In genomic region chr8:69882833-69883600, GRCm38 (mm10) we compare ENCODE assay signal across 8 mouse cellular contexts. TPM values are rescaled to one million over a fixed set of nuclear protein-coding genes. Genes with fewer than 3 reads are reported as not detected.
DNase-seq lines count a peak whose midpoint lies in the region; ATAC-seq lines count a peak whose summit lies in the region.

No protein-coding gene starts in this region.

- H3K4me2 ChIP-seq in heart, embryonic 14.5 days (ENCODE audit: low read length) = peak overlapping the region; percentile 58; the same call in 1 of the 2 replicates
- peak overlapping the region; percentile 59 for H3K4me2 ChIP-seq in hindbrain, embryonic 14.5 days (replicated peaks)
- H3K4me2 ChIP-seq in midbrain, embryonic 14.5 days (ENCODE audit: low read length) = peak overlapping the region; percentile 53

- no peak for DNase-seq in heart, adult 9 months (ENCODE audit: low spot score in 2 of 2)
- DNase-seq in ZHBTc4 (ENCODE audit: low read depth, low spot score) = peak; percentile 58
- DNase-seq in hindbrain, embryonic 14.5 days (ENCODE audit: low spot score) = no peak
- DNase-seq in midbrain, embryonic 14.5 days = no peak
- DNase-seq in cerebellum, postnatal 25 days = no peak
- DNase-seq in yolk sac, embryonic 10.5 days (ENCODE audit: low spot score) = no peak

- peak overlapping the region in 1 of 2 experiments; percentile 40; a peak in 2 of 4 replicates for H3K4me3 ChIP-seq in heart, embryonic 14.5 days (ENCODE audit: control insufficient read depth in 1 of 2, insufficient read depth in 1 of 2, low read depth in 1 of 2, low read length in 2 of 2)
- H3K4me3 ChIP-seq in hindbrain, embryonic 14.5 days (replicated peaks; ENCODE audit: low read length) = peak overlapping the region; percentile 49
- H3K4me3 ChIP-seq in midbrain, embryonic 14.5 days (replicated peaks; ENCODE audit: low read depth, low read length) = peak overlapping the region; percentile 38

- no peak for ATAC-seq in heart, embryonic 14.5 days (ENCODE audit: insufficient number of reproducible peaks, insufficient read depth, low FRiP score, low read depth)
- no peak for ATAC-seq in hindbrain, embryonic 14.5 days (ENCODE audit: low FRiP score)
- ATAC-seq in midbrain, embryonic 14.5 days (ENCODE audit: low FRiP score, low TSS enrichment) = no peak
- ATAC-seq in cerebellum, adult (ENCODE audit: insufficient number of reproducible peaks, low FRiP score, low TSS enrichment) = no peak

- H3K9ac ChIP-seq in heart, embryonic 14.5 days (ENCODE audit: low read length) = no peak overlapping the region
- no peak overlapping the region for H3K9ac ChIP-seq in hindbrain, embryonic 14.5 days
- H3K9ac ChIP-seq in midbrain, embryonic 14.5 days (replicated peaks; ENCODE audit: low read length) = no peak overlapping the region

- no peaks in the 10 kb centered on the region for H3K36me3 ChIP-seq in heart, embryonic 14.5 days (ENCODE audit: control insufficient read depth, insufficient read depth, low read length)
- no peaks in the 10 kb centered on the region for H3K36me3 ChIP-seq in hindbrain, embryonic 14.5 days (replicated peaks; ENCODE audit: control insufficient read depth, insufficient read depth)
- no peaks in the 10 kb centered on the region for H3K36me3 ChIP-seq in midbrain, embryonic 14.5 days (ENCODE audit: control insufficient read depth, insufficient read depth, low read length)

- H3K9me3 ChIP-seq in heart, embryonic 14.5 days (ENCODE audit: control insufficient read depth, low read length) = no peaks in the 10 kb centered on the region
- no peaks in the 10 kb centered on the region for H3K9me3 ChIP-seq in hindbrain, embryonic 14.5 days (ENCODE audit: control insufficient read depth, low read length)
- H3K9me3 ChIP-seq in midbrain, embryonic 14.5 days (ENCODE audit: control insufficient read depth, low read length) = no peaks in the 10 kb centered on the region

- WGBS in heart, embryonic 14.5 days = 19% methylated on average over 52 of the region's 52 CpGs
- WGBS in hindbrain, embryonic 14.5 days = 14% methylated on average over 52 of the region's 52 CpGs
- WGBS in midbrain, embryonic 14.5 days = 14% methylated on average over 52 of the region's 52 CpGs

- H3K27ac ChIP-seq in heart, embryonic 14.5 days (replicated peaks in 1 of 2; ENCODE audit: control insufficient read depth in 1 of 2, insufficient read depth in 1 of 2, low read depth in 2 of 2, low read length in 2 of 2) = no peak overlapping the region
- no peak overlapping the region for H3K27ac ChIP-seq in hindbrain, embryonic 14.5 days
- H3K27ac ChIP-seq in midbrain, embryonic 14.5 days (replicated peaks; ENCODE audit: low read depth, low read length) = no peak overlapping the region

- peaks cover 12 to 32% of the 10 kb centered on the region in 2 experiments; a peak in 3 of 4 replicates for H3K4me1 ChIP-seq in heart, embryonic 14.5 days (ENCODE audit: control insufficient read depth in 2 of 2, insufficient read depth in 2 of 2, low read length in 2 of 2)
- peaks cover 16% of the 10 kb centered on the region; the same call in 1 of the 2 replicates for H3K4me1 ChIP-seq in hindbrain, embryonic 14.5 days (replicated peaks; ENCODE audit: control insufficient read depth, insufficient read depth, low read length)
- peaks cover 7% of the 10 kb centered on the region; the same call in 1 of the 2 replicates for H3K4me1 ChIP-seq in midbrain, embryonic 14.5 days (ENCODE audit: control insufficient read depth, insufficient read depth, low read length)

- peaks cover 91% of the 10 kb centered on the region for H3K27me3 ChIP-seq in heart, embryonic 14.5 days (ENCODE audit: control insufficient read depth, insufficient read depth, low read length)
- peaks cover 90% of the 10 kb centered on the region for H3K27me3 ChIP-seq in hindbrain, embryonic 14.5 days (ENCODE audit: control insufficient read depth, insufficient read depth, low read length)
- H3K27me3 ChIP-seq in midbrain, embryonic 14.5 days (ENCODE audit: control insufficient read depth, insufficient read depth, low read length) = peaks cover 90% of the 10 kb centered on the region

RNA-seq across cellular contexts. Expression of gene Cilp2, which starts 4.5 kb away (rescaled TPM):
- 0.30 and 0.42 TPM in 2 replicates for polyA plus RNA-seq in heart, embryonic 14.5 days (2014; fragmentation: Nextera tagmentation; extraction: Ambion mirVana)
- polyA plus RNA-seq in hindbrain, embryonic 14.5 days (2014; fragmentation: Nextera tagmentation; extraction: Ambion mirVana) = 4.1 and 4.2 TPM in 2 replicates
- polyA plus RNA-seq in midbrain, embryonic 14.5 days (2014; fragmentation: Nextera tagmentation; extraction: Ambion mirVana) = 3.1 and 4.6 TPM in 2 replicates

RNA-seq across cellular contexts. Expression of gene Tssk6, which starts 19.0 kb away (rescaled TPM):
- 1.5 and 1.8 TPM in 2 replicates for polyA plus RNA-seq in heart, embryonic 14.5 days (2014; fragmentation: Nextera tagmentation; extraction: Ambion mirVana)
- 4.6 and 4.7 TPM in 2 replicates for polyA plus RNA-seq in hindbrain, embryonic 14.5 days (2014; fragmentation: Nextera tagmentation; extraction: Ambion mirVana)
- 5.1 TPM in 2 replicates for polyA plus RNA-seq in midbrain, embryonic 14.5 days (2014; fragmentation: Nextera tagmentation; extraction: Ambion mirVana)

RNA-seq across cellular contexts. Expression of gene Ndufa13, which starts 19.3 kb away (rescaled TPM):
- 409 and 446 TPM in 2 replicates for polyA plus RNA-seq in heart, embryonic 14.5 days (2014; fragmentation: Nextera tagmentation; extraction: Ambion mirVana)
- 201 and 213 TPM in 2 replicates for polyA plus RNA-seq in hindbrain, embryonic 14.5 days (2014; fragmentation: Nextera tagmentation; extraction: Ambion mirVana)
- polyA plus RNA-seq in midbrain, embryonic 14.5 days (2014; fragmentation: Nextera tagmentation; extraction: Ambion mirVana) = 170 and 211 TPM in 2 replicates

RNA-seq across cellular contexts. Expression of gene Yjefn3, which starts 19.5 kb away (rescaled TPM):
- polyA plus RNA-seq in heart, embryonic 14.5 days (2014; fragmentation: Nextera tagmentation; extraction: Ambion mirVana) = 5.6 and 8.4 TPM in 2 replicates
- 11.0 and 12.3 TPM in 2 replicates for polyA plus RNA-seq in hindbrain, embryonic 14.5 days (2014; fragmentation: Nextera tagmentation; extraction: Ambion mirVana)
- 8.4 and 11.9 TPM in 2 replicates for polyA plus RNA-seq in midbrain, embryonic 14.5 days (2014; fragmentation: Nextera tagmentation; extraction: Ambion mirVana)

RNA-seq across cellular contexts. Expression of gene Pbx4, which starts 50.7 kb away (rescaled TPM):
- 3.2 and 5.0 TPM in 2 replicates for polyA plus RNA-seq in heart, embryonic 14.5 days (2014; fragmentation: Nextera tagmentation; extraction: Ambion mirVana)
- polyA plus RNA-seq in hindbrain, embryonic 14.5 days (2014; fragmentation: Nextera tagmentation; extraction: Ambion mirVana) = 52.9 and 59.7 TPM in 2 replicates
- polyA plus RNA-seq in midbrain, embryonic 14.5 days (2014; fragmentation: Nextera tagmentation; extraction: Ambion mirVana) = 62.3 and 78.2 TPM in 2 replicates
